Mouse (Mus musculus) liver (tissue): ENCODE measurements around the gene Slamf1.
A peak's percentile ranks its signal among the peaks of the same experiment; 100 is the strongest.
"Not testable (repeated sequence)": the region's sequence is repeated elsewhere in the genome, so short reads cannot be mapped to it uniquely, and the experiment has no call there.

Experiments
- DNase-seq: peaks from one replicate; pipeline ENCODE4 v3.0.0-alpha.2; 2020; ENCODE audit warnings: mixed read lengths

Gene Slamf1

DNA sequence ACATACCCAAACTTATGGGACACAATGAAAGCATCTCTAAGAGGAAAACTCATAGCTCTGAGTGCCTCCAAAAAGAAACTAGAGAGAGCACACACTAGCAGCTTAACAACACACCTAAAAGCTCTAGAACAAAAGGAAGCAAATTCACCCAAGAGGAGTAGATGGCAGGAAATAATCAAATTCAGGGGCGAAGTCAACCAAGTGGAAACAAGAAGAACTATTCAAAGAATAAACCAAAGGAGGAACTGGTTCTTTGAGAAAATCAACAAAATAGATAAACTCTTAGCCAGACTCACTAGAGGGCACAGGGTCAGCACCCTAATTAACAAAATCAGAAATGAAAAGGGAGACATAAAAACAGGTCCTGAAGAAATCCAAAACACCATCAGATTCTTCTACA is 44.1 kb downstream of the Slamf1 start:
- DNase-seq: not testable (repeated sequence)

DNA sequence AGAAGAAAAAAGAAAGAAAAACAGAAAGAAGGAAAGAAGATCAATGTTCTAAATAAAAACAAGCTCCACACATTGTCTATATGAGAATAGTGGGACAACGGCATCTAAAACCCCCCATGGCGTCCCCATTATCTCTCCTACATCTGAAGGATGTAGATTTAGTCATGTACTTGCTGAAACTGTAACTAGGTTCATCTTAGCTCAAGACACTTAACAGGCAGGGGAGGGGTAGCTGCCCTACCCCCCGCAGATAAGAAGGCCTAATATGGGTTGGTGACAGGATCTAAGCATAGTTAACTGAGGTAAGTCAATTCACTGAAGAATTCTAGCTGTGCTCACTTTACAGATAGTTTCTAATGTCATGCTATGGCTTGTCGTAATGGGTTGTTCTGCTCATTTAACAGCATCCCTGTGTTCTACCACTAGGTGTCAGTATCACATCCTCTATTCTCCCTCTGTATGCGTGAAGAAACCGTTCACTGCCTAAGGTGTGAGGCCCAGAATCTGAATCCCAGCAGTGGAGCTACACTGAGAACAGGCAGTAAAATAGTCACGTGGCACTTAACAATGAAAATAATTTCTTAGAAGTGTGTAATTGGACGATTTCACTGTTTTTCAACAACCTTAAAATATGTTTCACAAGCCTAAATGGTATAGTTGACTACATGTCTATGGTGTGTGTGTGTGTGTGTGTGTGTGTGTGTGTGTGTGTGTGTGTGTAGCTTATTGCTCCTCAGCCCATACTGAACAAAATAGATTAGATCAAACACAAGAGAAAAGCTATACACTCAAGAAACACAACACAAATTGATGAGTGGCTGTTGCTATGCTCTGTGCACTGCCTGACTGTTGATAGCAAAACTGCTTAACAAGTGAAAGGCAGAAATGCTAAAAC is 48.9 kb downstream of the Slamf1 start:
- no peak for DNase-seq

DNA sequence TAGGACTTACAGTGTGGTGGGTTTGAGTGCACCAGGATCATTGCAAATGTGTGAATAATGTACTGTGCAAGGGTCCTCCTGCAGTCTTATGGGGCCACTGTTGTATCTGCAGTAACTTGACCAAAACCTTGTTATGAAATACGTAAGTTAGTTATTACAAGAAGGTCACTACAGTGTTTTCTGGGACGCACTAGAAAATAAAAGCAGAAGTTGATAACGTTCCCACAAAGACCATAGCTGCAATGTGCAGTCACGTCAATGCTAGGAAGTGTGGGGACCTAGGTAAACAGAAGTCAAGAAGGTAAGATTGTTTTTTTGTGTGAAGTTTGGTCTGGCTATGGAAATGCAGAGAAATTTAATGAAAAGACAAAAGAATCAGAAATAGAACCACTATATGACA is 50.1 kb downstream of the Slamf1 start:
- no peak for DNase-seq

DNA sequence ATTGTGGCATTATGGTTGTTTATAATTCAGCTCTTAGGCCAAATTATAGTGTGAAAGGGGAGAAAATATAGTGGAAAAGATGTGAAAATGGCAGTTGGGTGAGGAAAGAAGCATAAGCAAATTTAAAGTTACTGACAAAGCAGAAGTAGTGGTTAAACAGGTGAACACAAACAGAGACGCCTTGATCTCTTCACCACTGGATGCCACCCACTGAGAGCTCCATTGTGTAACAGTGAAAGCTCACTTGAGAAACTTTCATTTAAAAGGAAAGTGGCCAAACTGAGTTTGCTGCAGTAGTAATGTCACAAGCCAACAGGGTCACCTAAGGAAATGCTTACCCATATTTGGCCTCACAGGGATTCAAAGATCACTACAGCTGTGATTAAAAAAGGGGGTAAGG is 54.4 kb downstream of the Slamf1 start:
- no peak for DNase-seq

DNA sequence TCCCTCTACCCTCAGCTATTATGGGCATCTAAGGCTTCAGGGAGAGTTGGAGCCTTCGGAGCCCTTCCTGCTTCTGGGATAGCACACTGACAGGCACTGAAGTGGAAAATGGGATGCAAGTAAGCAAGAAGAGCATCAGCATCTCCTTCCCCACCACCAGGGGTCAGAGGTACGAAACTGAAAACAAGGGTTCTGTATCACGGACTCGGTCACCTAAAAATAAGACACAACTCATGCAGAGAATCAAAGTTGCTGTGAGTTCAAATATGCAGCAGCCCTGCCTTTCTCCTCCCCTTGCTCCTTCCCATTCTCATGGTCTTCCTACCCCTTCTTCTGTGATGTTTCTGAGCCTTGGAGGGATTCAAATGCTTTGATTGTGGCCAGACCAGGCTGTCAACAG is 58.5 kb downstream of the Slamf1 start:
- DNase-seq: no peak

DNA sequence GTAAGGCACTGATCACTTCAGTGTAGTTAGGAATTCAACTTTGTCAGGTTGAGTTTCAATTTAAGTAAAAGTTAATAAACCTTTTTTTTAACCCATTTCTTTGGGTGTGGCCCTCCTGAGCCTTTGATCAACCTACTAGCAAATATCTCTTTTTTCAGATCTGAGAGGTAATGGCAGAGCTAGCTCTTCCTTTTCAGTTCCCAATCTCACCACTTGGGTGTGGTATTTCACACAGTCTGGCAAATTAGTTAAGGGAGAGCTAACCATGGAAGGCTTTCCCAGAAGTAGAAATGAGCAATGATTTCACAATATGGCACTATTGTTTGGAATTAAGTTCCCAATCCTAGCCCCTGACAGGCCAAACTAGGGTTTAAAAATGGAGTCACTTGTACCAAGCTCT is 59.2 kb downstream of the Slamf1 start:
- DNase-seq: no peak

DNA sequence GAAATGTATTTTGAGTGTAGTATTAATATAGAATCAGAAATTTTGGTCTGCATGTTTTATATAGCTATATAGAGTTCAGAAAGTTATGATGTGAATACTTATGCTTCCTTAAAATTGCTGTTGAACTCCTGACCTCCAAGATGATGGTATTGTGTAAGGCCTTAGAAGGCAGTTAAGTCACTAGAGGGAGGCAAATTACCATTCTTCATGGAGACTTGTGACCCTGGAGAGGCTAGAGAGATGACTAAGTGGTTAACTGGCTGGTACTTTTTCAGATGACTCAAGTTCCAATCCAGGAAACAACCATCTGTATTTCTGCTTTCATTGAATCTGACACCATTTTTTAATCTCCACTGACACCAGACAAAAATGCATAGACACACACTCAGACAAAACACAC is 60.7 kb downstream of the Slamf1 start:
- DNase-seq: no peak

DNA sequence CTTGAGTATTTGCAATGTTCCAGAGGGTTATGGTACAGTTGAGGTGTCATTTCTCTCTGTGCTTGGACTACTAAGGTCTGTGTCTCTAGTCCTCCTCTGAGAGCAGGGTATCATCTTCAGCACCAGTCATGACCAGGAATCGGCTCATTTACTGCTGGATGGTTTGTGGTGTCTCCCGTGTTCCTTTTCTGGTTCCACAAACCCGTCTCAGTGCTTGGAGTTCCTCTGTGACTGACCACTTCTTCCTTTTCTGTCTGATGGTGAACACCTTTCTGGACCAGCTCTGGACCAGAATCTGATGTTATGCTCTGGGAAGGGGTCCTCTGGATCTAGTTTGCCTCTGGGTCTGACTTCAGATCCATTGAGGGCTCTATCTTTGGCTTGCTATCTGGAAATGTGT is 72.6 kb downstream of the Slamf1 start, which contains the start of gene Cd84:
Gene Cd84, plus strand, starts transcription at position 210 of the 400 bp plus-strand sequence.
- no peak for DNase-seq

DNA sequence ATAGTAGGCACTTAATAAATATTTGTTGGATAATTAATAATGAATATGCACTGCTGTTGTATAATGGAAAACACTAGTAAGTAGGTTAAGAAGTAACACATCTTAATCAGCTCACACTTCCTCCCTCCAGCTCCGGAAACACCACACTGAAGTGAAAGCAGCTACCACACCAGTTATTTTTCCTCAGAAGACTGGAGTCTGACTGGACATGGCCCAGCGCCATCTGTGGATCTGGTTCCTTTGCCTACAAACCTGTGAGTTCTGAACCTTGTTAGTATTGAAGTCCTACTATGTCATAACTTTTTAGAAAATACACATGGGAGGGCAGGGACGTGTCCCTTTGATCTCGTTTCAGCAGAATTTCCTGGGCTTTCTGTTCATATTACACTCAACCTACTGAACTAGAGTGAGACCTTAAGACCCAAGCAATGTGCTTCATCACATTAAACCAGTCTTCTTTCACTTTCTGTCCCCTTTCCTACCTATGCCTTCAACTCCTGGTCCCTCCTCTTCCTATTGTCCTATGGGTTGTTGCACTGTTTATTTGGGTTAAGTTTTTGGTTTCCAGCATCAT is 73.6 kb downstream of the Slamf1 start:
- DNase-seq: peak; percentile 6

DNA sequence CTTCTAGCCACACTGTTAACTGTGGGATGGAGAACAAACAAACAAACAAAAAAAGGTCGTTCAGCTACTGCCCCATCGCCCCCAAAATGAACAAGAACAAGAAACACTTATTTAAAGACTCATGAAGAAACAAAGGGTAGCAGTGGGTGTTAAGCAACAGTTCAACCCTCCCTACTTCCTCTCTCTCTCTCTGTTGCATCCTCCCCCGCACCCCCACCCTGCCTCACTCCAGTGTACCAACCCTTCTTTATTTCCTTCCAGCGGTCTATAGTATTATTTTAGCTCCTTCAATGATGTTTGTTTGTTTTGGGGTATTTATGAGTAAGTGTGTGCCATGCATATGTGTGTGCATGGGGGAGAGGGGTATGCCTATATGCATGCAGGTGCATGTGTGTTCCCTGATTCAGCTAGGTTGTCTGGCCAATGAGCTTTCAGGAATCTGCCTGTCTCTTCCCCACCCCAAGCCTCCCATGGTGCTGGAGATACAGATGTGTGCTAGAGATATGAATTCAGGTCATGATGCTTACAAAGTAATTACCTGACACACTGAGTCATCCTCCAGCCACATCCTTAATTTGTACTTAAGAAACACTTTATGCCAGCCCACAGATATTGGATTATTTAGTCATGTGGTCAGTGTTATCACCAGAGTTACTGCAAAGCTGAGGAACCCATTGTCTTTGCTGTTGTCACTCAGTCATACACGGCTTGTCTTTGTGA is 78.3 kb downstream of the Slamf1 start:
- DNase-seq: peak; percentile 18

DNA sequence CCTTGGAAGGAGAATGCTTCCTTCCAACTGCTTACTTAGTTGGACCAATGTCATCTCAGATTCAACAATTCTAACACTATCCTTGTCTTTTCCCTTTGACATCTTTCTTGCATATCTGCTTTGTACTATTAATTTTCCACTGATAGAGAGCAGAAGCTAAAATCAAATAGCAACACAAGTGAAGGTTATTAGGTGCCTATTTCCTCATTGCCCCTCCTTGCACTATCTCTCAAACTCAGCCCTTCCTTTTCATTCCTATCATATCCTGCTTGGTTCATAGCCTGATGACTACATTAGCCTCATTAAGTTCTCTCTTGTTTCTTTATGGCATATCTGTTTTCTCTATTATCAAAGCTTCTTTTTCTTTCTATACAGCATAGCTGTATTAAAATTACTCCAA is 81.3 kb downstream of the Slamf1 start:
- no peak for DNase-seq

DNA sequence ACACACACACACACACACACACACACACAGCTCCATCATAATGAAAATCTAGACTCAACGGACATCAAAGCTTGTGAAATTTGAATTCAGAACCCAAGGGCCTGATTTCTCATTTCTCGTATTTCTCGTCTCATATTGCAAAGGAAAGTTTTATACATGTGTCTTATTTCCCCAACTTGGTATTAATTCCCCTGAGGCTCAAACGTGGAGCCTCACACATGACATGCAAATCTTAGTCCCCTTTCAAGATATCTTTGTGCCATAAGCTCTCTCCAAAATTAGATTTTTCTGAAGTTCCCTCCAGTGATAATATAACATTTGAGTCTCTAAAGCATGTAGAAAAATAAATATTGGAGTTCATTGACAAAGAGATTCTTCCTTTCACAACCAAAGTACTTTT is 81.8 kb downstream of the Slamf1 start:
- no peak for DNase-seq

DNA sequence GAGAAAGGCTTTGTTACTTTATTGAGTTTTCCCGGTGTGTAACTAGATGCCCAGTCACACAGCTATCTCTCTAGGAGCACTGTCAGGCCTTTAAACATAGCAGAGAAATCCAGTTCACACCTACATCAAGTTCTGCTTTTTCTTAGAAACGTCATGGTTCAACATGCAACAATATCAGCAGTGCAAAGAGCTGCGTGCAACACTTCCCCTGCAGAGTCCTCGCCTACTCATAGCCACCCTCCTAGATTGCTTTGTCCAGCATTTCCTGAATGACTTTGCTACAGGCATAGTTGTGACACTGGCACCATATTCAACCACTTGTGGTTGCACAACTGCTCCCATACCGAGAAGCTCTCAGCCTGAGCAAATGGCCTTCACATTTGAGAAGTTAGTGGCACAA is 82.5 kb downstream of the Slamf1 start:
- peak; percentile 15 for DNase-seq
